Mouse (Mus musculus) lung, postnatal 4 days (tissue): ENCODE results near the gene Tiam2.

Experiments
- DNase-seq, 2 experiments: peaks; one replicate each; pipeline ENCODE4 v3.0.0; 2021

The Tiam2 gene

GRCm38 (mm10) chr17:3500936-3501335 is 174.6 kb downstream of the Tiam2 start:
- no peak for DNase-seq

- no peak for DNase-seq
Observed at GRCm38 (mm10) chr17:3505711-3506110, 179.3 kb downstream of the Tiam2 start.

- DNase-seq = no peak
Observed at GRCm38 (mm10) chr17:3506508-3506907, 180.1 kb downstream of the Tiam2 start.

GRCm38 (mm10) chr17:3509841-3510240 is 183.5 kb downstream of the Tiam2 start:
- peak; percentile 37 to 62 for DNase-seq

DNA sequence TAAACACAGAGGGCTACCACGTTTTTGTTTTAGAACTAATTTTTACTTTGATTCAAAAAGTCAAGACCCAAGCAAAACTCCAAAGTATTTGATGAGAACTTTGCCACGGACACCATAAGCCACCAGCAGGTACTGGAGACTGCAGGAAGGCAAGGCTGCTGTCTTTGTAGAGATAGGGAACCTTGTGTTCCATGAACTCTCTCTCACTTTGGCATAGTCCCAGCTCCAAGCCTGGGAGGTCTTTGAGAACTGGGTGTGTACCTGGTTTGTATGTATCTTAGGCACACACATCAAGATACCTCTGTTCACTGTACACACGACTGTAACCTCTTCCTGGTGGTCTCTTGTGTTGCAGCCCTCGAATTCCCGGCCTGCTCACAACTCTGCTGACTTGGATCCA is 187.9 kb downstream of the Tiam2 start:
- DNase-seq = no peak

- no peak for DNase-seq
Observed at GRCm38 (mm10) chr17:3515851-3516250, 189.5 kb downstream of the Tiam2 start.

DNA sequence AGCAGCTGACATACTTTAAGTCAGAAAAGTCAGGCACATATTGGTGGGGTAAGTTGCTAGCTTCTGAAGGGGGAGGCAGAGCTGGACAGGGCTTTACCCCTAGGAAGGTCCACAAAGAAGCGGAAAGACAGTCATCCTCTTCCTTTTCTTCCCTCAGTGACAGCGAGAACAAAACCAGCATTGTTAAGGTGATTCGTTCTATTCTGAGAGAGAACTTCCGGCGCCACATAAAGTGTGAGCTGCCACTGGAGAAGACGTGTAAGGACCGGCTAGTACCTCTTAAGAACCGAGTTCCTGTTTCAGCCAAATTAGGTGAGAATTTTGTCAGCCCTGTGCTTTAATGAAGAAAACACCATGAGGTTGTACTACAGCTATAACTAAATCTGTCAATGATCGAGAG is 190.0 kb downstream of the Tiam2 start:
- DNase-seq = no peak

DNA sequence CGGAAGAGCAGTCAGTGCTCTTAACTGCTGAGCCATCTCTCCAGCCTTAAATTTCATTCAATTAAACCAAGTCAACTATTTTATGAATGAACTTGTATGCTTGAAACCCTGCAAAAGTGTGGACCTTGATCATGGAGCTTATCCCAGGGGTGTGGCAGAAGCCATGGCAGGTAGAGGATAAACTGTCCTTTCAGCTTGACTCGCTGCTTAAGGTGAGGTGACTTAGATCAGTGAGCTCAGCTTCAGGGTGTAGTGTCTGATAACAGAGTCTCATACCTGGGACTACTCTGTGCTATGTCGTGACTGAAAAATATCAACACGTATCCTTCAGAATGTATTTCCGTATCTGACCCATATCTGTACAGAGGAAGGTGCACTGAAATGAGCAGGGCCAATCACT is 194.0 kb downstream of the Tiam2 start:
- DNase-seq = no peak

DNA sequence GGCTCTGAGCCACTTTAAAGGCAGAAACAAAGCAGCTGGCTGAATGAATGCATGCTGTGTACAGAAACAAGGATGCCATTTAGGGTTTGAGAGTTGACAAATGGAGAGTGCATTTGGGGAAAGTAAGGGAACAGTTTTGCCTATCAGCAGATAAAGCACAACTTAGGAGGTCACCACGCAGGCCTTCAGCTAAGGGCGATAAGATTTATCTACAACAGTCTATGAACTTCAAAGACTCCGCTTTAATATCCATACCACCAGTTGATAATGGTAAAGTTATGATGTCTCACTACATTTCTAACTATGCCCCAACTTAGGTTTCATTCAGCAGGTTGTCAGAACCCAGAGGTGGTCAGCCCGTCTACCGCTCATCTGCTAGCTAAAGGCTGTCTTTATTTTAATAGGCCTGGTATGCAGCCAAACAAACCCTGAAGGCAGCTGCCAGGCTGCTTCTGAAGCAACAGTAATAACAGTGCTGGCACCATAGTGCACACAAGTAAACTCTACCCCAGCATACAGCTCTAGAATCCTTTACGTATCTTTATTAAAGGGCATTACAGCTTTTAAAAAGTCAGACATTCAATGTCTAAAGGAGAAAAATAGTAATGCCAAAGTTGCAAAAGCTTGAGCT is 201.6 kb downstream of the Tiam2 start:
- no peak for DNase-seq

GRCm38 (mm10) chr17:3529523-3529922 is 203.2 kb downstream of the Tiam2 start:
- DNase-seq = no peak

GRCm38 (mm10) chr17:3530549-3530948 is 204.2 kb downstream of the Tiam2 start:
- no peak for DNase-seq

DNA sequence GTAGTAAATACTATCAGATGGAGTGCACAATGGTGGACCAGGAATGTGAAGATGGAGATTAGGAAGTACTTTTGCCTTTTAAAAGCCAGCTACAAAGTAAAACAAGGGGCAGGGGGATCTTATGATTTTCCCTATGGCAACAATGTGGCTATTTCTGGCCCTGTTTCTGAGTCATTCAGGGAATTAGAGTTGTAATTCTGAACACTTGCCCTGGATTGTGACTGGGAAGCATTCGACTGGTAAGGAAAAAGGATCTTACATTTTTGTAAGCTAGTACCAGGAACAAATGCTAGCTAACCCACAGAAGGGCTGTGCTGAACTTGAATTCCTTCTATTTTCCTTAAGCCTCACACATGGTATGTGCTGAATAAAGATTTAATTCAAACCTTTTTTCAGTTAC is 205.3 kb downstream of the Tiam2 start:
- DNase-seq = no peak

- DNase-seq = no peak
Observed at GRCm38 (mm10) chr17:3532254-3532653, 205.9 kb downstream of the Tiam2 start, which contains the start of gene Cldn20. Cldn20 (plus strand) TSS chr17:3532554.

DNA sequence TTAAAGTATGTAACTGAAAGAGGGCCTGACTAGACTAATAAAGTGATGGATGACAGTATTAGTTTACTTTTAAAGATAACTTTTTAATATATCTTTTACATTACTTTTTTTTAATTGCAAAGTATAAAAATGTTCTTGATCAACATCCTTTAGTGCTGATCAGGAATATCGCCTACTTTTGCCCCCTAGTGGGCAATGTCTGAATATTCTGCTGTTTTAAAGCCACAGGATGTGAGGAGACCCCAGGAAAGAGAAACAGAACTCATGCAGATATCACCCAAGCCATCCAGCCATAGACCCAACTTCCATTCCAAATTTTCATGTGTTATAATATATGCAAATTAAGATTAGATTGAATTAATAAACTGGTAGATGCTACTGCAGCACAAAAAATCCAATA is 207.1 kb downstream of the Tiam2 start:
- no peak for DNase-seq

DNA sequence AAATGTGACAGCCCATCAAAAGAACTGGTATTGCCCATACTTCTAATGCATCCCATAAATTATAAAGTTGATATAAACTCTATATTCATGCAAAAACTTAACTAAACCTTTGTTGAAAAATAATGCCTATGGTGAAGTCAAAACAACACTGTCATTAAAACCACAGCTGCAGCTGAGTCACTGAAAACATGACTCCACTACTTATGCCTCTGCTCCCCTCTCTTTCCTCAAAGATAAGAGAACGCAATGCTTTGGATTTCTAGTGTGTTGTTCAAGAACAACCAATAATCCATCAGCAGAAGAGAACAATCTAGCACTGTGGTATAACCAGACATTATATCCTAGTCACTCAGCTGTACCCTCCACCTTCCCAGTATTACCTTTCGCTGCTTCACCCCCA is 213.9 kb downstream of the Tiam2 start:
- no peak for DNase-seq

DNA sequence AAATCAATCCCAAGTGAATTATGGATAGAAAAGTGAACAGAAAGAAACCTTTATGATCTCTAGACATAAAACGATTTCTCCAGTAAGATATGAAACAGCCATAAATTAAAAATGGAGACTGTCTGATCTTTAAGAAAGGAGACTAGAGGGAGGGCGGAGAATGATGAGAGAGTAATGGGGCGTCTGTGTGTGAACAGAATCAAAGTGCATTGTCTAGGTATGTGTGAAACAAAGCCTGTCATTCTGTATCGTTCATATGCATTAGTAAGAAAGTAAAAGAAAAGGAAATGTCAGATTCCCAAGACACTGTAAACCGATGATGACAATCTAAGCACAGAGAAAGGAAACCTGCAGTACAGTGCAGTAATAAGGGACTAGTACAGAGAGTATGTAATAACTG is 214.7 kb downstream of the Tiam2 start:
- DNase-seq = no peak

DNA sequence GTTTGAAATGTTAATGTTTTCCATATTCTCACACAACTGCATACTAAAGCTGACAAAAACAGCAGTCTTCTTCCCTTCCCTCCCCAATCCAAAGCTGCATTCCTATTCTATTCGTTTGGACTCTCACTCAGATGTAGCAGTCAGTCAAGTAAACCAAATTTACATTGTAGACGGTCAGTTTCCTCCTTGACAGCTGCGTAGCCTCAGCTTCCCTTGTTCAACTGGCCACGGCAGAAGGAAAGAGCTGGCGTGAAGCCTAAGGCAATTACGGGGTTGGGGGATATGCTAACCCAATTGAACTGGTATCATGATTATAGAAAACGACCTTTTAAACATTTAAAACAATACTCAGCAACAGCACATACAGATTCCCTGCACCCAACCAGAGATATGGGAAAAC is 221.4 kb downstream of the Tiam2 start:
- DNase-seq = no peak

DNA sequence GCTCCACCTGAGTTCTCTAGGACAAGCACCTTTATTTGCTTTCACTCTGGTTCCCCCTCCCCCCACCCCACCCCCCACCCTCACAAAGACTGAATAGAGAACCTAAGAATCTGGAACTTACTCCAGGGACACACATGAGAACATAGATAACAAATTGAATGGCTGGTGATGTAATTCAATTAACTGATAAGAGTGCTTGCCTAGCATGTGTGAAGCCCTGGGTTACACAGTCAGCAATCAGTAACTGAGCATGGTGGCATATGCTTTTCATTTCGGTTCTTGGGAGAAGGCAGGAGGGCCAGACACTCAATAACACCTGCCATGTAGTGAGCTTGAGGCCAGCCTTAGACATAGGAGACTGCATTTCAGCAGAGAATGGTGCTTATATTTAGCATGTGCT is 229.9 kb downstream of the Tiam2 start:
- no peak for DNase-seq

GRCm38 (mm10) chr17:3557331-3558311 is 231.2 kb downstream of the Tiam2 start, which contains the start of gene Tfb1m:
Tfb1m (minus strand) TSS chr17:3557781.
- peak; percentile 98 for DNase-seq

DNA sequence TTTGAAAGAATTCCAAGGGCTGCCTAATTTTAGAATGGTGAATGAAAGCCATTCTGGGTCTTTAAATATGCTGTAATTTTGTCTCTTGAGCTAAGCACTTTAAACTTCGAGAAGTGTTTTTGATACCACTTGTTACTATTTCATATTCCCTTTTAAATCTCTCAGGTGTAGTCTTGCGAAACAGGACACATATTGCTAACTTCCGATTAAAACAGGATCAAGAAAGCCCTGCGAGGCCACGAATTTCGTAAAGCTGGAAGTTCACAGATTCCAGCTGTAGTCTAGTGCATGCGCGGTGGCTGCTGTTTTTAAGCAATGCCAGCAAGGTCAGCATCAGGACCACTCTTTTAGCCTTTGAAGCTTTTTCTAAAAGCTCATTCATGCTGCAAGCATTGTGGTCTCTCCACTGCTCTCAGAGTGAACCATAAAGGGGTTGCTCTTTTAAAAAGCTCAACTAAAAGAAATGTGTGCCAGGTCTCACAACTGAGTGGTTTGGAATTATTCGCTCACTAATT is 232.0 kb downstream of the Tiam2 start:
- peak; percentile 13 to 29 for DNase-seq

GRCm38 (mm10) chr17:3560534-3560933 is 234.2 kb downstream of the Tiam2 start:
- no peak for DNase-seq

DNA sequence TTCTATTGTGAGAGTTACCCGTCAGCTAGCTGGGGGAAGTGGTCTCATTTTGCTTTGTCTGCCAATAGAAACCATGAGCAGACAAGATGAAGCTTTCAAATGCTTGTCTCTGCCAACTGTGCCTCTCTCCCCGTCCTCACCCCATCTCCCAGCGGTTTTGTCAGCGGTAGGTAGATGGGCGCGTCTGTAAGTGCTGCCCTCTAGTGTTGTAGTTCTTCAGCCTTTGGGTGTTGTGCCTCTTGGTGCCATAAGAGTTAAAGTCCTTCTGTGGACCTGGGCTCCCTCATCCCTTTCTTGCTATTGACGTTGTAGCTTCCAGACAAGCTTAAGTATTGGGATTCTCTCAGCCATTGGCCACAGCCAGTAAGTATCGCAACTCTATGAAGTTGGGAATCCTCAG is 236.0 kb downstream of the Tiam2 start:
- DNase-seq = peak in 1 of 2 experiments; percentile 11

DNA sequence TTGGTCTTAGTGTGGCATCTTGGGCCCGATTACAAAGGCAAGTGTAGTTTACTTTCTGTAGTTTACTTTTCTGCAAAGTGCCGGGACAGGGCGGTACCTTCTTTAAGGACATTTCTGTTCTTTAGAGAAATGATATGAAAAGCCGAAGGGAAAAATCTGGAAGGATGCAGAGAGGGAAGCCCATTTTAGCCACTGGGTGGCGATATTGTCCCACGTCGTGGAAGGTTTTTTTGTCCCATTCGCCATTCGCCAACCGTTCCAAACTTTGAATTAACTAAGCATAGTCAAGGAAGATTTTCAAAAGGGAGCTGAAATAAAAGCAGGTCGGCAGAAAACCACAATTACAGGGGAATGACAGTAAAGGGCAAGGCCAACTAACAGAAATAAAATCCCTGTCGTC is 244.5 kb downstream of the Tiam2 start:
- DNase-seq = peak; percentile 49 to 76
